Mouse (Mus musculus) heart, adult 2 months (tissue): Measurements from ENCODE around the gene Nup37.

Experiments used
- CTCF ChIP-seq: fragments of 200-600 bp; IDR thresholded peaks from 2 replicates; pipeline ENCODE4 v1.8.1; 2022; ENCODE audit warnings: antibody characterized with exemption, mild to moderate bottlenecking, moderate library complexity
- POLR2A ChIP-seq: fragments of 200-500 bp; IDR thresholded peaks from 2 replicates; pipeline ENCODE4 v1.6.1; 2011; ENCODE audit warnings: mild to moderate bottlenecking, low read depth, low read length, control low read depth; ENCODE audit not compliant: insufficient read depth

DNA sequence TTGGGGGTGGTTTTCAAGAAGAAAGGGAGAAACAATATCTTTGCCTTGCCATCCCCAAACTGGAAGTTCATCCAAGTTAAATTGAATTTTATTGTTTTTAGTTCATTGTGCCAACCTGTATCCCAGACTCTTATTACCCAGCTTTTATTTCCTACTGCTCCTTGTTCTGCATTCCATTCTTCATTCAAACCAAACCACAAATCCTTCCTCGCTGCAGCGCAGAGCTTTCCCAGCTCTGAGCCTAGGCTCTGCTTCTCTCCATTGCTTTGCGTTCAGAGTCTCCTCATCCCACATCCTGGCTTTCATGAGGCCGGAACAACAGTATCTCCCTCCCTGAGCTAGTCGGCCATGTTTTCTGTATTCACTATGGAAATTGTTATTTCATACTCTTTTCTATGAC, 74.9 kb downstream of the Nup37 start:
- TF ChIP-seq CTCF: no peak
- no peak for TF ChIP-seq POLR2A
